Mouse (Mus musculus) kidney, adult 10 weeks (tissue): ENCODE results near the gene Abcc9. TPM values are rescaled to one million over a fixed set of nuclear protein-coding genes. Genes with fewer than 3 reads are reported as not detected.

Experiments used
- polyA plus RNA-seq: library from polyadenylated mRNA; stranded (reverse); fragments of 350-450 nt; fragmentation: Illumina TruSeq; extraction: RNeasy Lipid Tissue Mini Kit (QIAGEN cat#74804); gene quantifications from one replicate; pipeline ENCODE4 v1.2.3, GENCODE M21; 2014; ENCODE audit warnings: low read depth, low replicate concordance

The Abcc9 gene
- 9.7 TPM for polyA plus RNA-seq

GRCm38 (mm10) chr6:142701652-142702637 lies at the start of gene Abcc9:
Abcc9 (minus strand) TSS chr6:142702315.

GRCm38 (mm10) chr6:142571055-142571618 lies 131.0 kb downstream of the Abcc9 start, which contains the start of gene Kcnj8:
Kcnj8 (minus strand) TSS chr6:142571614.

Other genes with a start within 250 kb of the Abcc9 start
- 23.0 TPM for gene Gys2, start 229.2 kb downstream of the Abcc9 start, polyA plus RNA-seq
- 1,028 TPM for gene Ldhb, start 194.4 kb downstream of the Abcc9 start, polyA plus RNA-seq
- gene Kcnj8, start 130.7 kb downstream of the Abcc9 start, polyA plus RNA-seq, result 2.3 TPM
- 63.8 TPM for gene Cmas, start 54.4 kb upstream of the Abcc9 start, polyA plus RNA-seq
- not detected for gene Sult6b2, start 102.2 kb upstream of the Abcc9 start, polyA plus RNA-seq